Mouse (Mus musculus): ENCODE measurements at regions not wholly inside any gene's neighbourhood (a gene's known extent, or its start where the extent isn't known, plus 50 kb on each side); places are given as distances from the start of the nearest gene placed in this dataset.

GRCm38 (mm10) chr3:58206776-58207398 is 207.6 kb upstream of the Tsc22d2 start:
- TF ChIP-seq ZC3H11A (IDR thresholded peaks at IDR 0.05; ENCODE audit: low read depth, low read length) = no peak
- TF ChIP-seq HCFC1 (IDR thresholded peaks at IDR 0.05; ENCODE audit: low read depth, low read length) = no peak
- no peak for TF ChIP-seq CTCF (IDR thresholded peaks at IDR 0.05 in 2 of 3, conservative IDR thresholded peaks at IDR 0.05 in 1 of 3; ENCODE audit: control insufficient read depth in 1 of 3, insufficient read depth in 1 of 3, low read depth in 2 of 3, low read length in 3 of 3, poor library complexity in 1 of 3, severe bottlenecking in 1 of 3)
- no peak for TF ChIP-seq TCF12 (IDR thresholded peaks at IDR 0.05; ENCODE audit: low read depth, low read length)
- no peak for TF ChIP-seq NELFE (IDR thresholded peaks at IDR 0.05; ENCODE audit: low read depth, low read length)
- no peak for TF ChIP-seq CHD2 (IDR thresholded peaks at IDR 0.05; ENCODE audit: low read length)
- no peak for TF ChIP-seq EP300 (IDR thresholded peaks at IDR 0.05; ENCODE audit: low read depth in 1 of 2, low read length in 2 of 2)
- no peak for TF ChIP-seq USF2 (IDR thresholded peaks at IDR 0.05; ENCODE audit: borderline replicate concordance in 1 of 2, insufficient read depth in 1 of 2, low read depth in 1 of 2, low read length in 2 of 2)
- TF ChIP-seq SMC3 (IDR thresholded peaks at IDR 0.05; ENCODE audit: low read depth, low read length) = no peak

All from MEL (cell line).